Mouse (Mus musculus) stomach, embryonic 14.5 days (tissue): ENCODE results near the gene Scyl1. TPM values are rescaled to one million over a fixed set of nuclear protein-coding genes. Genes with fewer than 3 reads are reported as not detected.

Source experiments
- ATAC-seq: fragments of 200-750 bp; cut with Nextera tagmentation; 2 replicates; pipeline ENCODE4 v1.8.0; 2017; ENCODE audit warnings: low read depth, moderate TSS enrichment; ENCODE audit not compliant: insufficient number of reproducible peaks, insufficient read depth, low FRiP score
- H3K27ac ChIP-seq: fragments of 300-500 bp; sonication (generic); 2 replicates; pipeline ENCODE4 v1.5.1; 2014; ENCODE audit warnings: mild to moderate bottlenecking, low read length, moderate library complexity, mixed read lengths
- H3K27me3 ChIP-seq: fragments of 300-500 bp; sonication (generic); 2 replicates; pipeline ENCODE4 v1.6.1; 2014; ENCODE audit warnings: low read length, control low read depth, mixed read lengths; ENCODE audit not compliant: control insufficient read depth, insufficient read depth
- H3K36me3 ChIP-seq: fragments of 300-500 bp; sonication (generic); 2 replicates; pipeline ENCODE4 v1.6.1; 2014; ENCODE audit warnings: mild to moderate bottlenecking, control low read depth, low read length, moderate library complexity, mixed read lengths; ENCODE audit not compliant: control insufficient read depth, insufficient read depth
- H3K4me1 ChIP-seq: fragments of 300-500 bp; sonication (generic); 2 replicates; pipeline ENCODE4 v1.6.1; 2014; ENCODE audit warnings: low read length, control low read depth, mixed read lengths; ENCODE audit not compliant: control insufficient read depth, insufficient read depth
- H3K4me2 ChIP-seq: fragments of 300-500 bp; sonication (generic); replicated peaks from 2 replicates; pipeline ENCODE4 v1.6.1; 2014; ENCODE audit warnings: low read depth, low read length, control low read depth
- H3K4me3 ChIP-seq: fragments of 300-500 bp; sonication (generic); 2 replicates; pipeline ENCODE4 v1.5.1; 2014; ENCODE audit warnings: low read depth, low read length, control low read depth
- H3K9ac ChIP-seq: fragments of 300-500 bp; sonication (generic); replicated peaks from 2 replicates; pipeline ENCODE4 v1.6.1; 2014; ENCODE audit warnings: low read depth, mild to moderate bottlenecking, control low read depth, low read length, moderate library complexity, mixed read lengths
- H3K9me3 ChIP-seq: fragments of 300-500 bp; sonication (generic); 2 replicates; pipeline ENCODE4 v1.6.1; 2016; ENCODE audit warnings: low read depth, low read length, control low read depth; ENCODE audit not compliant: control insufficient read depth
- WGBS: fragments of 180-500 bp; shearing (Covaris S2); extraction: QIAGEN DNeasy Blood & Tissue Kit; methylation state at CpG from one replicate; pipeline ENCODE4 v1.1.7; 2014; 5-methylcytosine and 5-hydroxymethylcytosine counted together
- polyA plus RNA-seq: library from polyadenylated mRNA; unstranded; fragments of >200 nt; fragmentation: Nextera tagmentation; extraction: Ambion mirVana; gene quantifications from 2 replicates; pipeline ENCODE4 v1.2.1, GENCODE M21; 2014

The Scyl1 gene
- polyA plus RNA-seq, 1 experiment from 2014 or later = 67.6 TPM

DNA sequence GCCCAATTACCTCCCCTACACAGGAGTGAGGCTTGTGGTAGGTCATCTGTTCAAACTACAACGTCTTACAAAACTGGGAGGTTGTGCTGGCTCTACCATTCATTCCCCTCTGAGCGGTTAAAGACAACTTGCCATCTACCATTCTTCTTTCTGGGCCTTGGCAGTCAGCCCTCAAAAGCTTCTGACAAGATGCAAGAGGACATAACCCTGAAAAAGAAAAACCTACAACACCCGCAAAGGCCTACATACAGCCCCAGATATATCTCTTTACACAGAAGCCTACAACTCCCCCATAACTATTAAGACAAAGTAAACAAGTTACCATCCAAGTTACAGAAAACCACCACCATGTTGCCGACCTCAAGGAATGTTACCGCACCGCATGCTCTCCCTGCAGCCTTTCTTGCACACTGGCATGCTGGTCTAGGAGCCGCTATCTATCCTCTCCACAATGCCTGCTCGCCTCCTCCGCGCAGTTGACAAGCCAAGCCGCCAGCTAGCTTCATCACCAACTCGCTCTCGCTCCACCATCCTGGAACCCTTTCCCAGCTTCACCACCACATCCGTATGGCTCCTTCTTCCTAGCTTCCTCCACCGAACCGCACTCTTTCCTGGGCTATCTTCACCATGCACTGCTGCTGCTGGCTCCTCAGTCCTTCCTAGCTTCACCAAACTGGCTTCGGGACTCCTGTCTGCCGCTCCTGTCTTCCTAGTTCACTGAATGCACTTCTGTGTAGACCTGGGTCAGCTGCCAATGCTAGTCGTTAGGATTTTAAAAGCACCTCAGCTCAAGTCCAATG, 29.6 kb upstream of the Scyl1 start:
- peak overlapping the region; percentile 92 for H3K4me3 ChIP-seq
- H3K27ac ChIP-seq = peak overlapping the region; percentile 100
- H3K4me2 ChIP-seq = peak overlapping the region; percentile 95
- WGBS = under 1% methylated on average over 19 of the region's 19 CpGs
- no peaks in the 10 kb centered on the region for H3K27me3 ChIP-seq
- no peak for ATAC-seq
- H3K9ac ChIP-seq = peak overlapping the region; percentile 98
- no peaks in the 10 kb centered on the region for H3K9me3 ChIP-seq
- H3K36me3 ChIP-seq = peaks cover 40% of the 10 kb centered on the region
- peaks cover 33% of the 10 kb centered on the region for H3K4me1 ChIP-seq

DNA sequence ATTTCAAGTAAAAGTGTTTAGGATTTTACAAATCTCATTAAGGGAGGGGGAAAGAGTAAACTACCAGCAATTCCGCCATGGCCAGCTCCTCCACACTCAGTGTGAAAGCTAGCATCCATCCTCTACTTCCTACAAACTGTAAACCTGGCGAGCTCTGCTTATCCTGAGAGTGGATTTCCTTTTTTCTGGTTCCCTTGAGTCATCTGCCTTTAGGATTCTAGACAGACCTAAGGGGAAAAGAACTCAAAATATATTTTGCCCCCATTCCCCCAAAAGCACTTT, 29.1 kb upstream of the Scyl1 start:
- peak overlapping the region; percentile 92 for H3K4me3 ChIP-seq
- H3K4me2 ChIP-seq = peak overlapping the region; percentile 95
- H3K9ac ChIP-seq = peak overlapping the region; percentile 98
- peak overlapping the region; percentile 100 for H3K27ac ChIP-seq
- no peak for ATAC-seq
- H3K27me3 ChIP-seq = no peaks in the 10 kb centered on the region
- peaks cover 46% of the 10 kb centered on the region for H3K36me3 ChIP-seq
- peaks cover 31% of the 10 kb centered on the region for H3K4me1 ChIP-seq
- 2% methylated on average over 2 of the region's 2 CpGs for WGBS
- no peaks in the 10 kb centered on the region for H3K9me3 ChIP-seq

DNA sequence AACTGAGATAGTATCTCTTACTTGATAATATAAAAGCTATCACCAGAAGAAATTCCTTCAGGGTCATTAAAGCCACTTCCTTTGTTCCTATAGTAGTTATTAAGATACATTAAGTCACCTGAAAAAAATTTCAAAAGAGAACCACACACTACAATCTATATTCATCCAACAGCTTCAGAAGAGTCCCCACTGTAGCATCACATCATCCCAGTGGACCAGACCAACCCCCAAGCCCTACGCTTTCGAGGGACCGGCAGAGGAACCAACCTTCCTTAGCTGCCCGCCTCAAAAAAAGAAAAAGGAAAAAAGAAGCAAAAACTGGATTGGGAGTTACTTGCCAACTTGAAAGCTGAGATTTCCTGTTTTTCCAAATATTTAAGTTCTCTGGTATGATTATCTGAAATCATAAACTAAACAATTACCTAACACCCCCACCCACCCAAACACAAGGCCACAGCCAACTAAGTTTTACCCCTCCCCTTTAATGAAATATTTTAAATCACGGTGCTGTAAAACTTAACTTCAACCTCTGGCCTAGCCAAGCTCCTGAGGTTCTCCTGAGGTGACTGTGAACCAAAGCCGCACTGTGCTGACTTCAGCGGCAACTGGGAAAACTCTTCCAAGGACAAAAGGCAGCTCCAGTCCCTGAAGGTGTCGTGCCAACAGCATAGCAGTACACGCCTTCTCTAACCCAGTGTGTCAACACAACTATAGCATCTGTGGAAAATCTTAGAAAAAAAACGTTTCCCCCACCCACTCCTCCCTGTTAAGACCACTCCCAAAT, 28.5 kb upstream of the Scyl1 start:
- Histone ChIP-seq H3K4me2 (peak overlapping the region; percentile 95), H3K36me3 (peaks cover 51% of the 10 kb centered on the region), H3K4me1 (peaks cover 27% of the 10 kb centered on the region), H3K9ac (peak overlapping the region; percentile 98), H3K9me3 (no peaks in the 10 kb centered on the region), H3K27me3 (no peaks in the 10 kb centered on the region), H3K27ac (peak overlapping the region; percentile 100), H3K4me3 (peak overlapping the region; percentile 92)
- 1% methylated on average over 10 of the region's 10 CpGs for WGBS
- no peak for ATAC-seq

DNA sequence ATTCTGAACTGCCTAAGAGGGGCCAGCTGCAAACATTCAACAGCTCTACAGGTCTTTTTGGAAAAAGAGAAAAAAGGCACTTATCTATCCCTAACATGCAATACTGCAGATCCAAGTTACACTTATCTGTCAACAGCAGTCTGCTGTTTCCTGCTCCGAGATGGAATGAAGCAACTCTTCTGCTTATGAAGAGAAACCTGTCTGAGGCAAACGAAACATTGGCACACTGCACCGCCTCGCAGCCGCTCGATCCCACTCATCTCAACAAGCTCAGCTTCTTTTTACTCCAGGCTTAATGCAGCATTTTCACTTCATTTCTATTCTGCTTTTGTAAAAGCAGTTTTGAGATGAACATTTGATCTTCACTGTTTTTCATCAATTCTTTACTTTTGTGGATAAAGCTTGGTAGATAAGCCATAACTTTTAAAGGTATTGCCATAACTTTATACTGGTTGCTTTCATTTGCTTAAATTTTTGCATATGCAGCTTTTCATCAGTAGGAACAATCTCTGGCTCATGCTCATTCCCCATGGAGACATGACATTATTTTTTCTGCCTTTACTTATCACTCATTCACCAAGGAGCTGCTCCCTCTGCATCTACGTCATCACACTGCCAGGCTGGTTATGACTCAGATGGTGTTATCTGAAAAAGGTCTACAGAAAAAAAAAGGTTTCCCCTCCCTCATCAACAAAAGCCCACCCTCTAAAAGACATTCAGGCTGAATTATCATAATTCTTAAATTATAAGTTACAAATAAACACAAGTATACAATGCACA, 27.7 kb upstream of the Scyl1 start:
- Histone ChIP-seq H3K9ac (peak overlapping the region; percentile 98), H3K4me3 (peak overlapping the region; percentile 92), H3K27me3 (no peaks in the 10 kb centered on the region), H3K4me1 (peaks cover 18% of the 10 kb centered on the region), H3K4me2 (peak overlapping the region; percentile 95), H3K27ac (peak overlapping the region; percentile 55; the same call in 1 of the 2 replicates), H3K9me3 (no peaks in the 10 kb centered on the region), H3K36me3 (peaks cover 53% of the 10 kb centered on the region)
- no peak for ATAC-seq
- 0% methylated on average over 7 of the region's 7 CpGs for WGBS

DNA sequence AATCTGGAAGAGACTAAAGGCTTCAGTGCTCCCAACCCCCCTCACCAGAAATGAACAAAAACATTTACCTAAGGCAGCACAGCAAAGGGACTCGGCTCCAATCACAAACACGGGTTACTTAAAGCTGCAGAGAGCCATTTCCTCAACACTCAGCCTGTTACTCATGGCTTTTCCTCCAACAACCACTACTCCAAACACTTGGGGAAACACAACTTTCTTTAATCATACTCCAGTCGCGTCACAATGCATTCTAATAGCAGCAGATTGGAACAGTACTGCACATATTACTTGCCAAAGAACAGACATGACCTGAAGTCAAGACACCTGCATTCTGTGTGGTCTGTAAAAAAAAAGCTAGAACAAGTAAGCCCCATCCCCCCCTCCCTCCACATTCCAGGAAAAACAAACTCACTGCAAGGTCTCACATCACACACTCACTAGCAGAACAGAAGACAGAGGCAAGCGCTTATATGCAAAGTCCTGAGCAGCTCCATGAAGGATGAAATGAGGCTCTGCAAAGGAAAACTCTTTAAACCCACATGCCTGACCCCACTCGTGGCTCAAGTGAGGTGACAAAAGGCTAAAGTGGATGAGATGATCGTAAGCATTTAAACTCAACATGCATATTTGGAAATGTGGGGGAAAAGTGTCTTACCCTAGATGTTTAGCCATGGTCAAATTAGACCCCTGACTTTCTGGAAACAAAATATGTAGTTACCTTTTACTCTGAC, 26.3 kb upstream of the Scyl1 start:
- Histone ChIP-seq H3K36me3 (peaks cover 53% of the 10 kb centered on the region), H3K27me3 (no peaks in the 10 kb centered on the region), H3K4me3 (peak overlapping the region; percentile 92), H3K4me2 (peak overlapping the region; percentile 95), H3K9ac (peak overlapping the region; percentile 98), H3K9me3 (no peaks in the 10 kb centered on the region), H3K4me1 (peaks cover 17% of the 10 kb centered on the region), H3K27ac (peak overlapping the region; percentile 48; the same call in 1 of the 2 replicates)
- ATAC-seq = no peak
- 9% methylated on average over 7 of the region's 7 CpGs for WGBS

DNA sequence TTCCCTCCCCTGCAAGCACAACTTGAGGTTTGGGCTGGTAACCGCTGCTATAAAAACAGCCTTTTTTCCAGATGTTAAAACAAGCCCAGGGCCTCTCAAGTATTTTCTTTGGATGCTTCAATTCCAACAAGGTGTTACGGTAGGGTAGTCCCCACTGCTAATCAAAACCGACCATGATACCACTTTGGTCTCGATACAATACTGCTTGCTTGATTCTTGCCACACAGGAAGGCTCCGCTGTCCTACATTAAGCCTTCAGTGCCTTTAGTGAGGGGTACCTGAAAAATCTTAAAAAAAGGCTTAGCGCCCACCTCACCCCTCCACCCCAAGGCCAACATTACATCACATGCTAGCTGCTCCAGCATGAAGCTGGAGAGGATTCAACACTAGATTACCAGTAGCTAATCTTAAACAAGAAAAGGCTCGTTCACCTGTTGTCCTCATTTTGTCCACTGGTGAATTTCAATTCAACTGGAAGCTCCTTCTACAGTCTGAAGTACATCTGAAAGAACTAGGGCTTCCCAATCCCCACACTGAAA, 25.4 kb upstream of the Scyl1 start:
- H3K4me3 ChIP-seq = peak overlapping the region; percentile 92
- H3K9me3 ChIP-seq = no peaks in the 10 kb centered on the region
- 58% methylated on average over 7 of the region's 7 CpGs for WGBS
- peak overlapping the region; percentile 95 for H3K4me2 ChIP-seq
- H3K27me3 ChIP-seq = no peaks in the 10 kb centered on the region
- H3K4me1 ChIP-seq = peaks cover 17% of the 10 kb centered on the region
- peak overlapping the region; percentile 98; the same call in 1 of the 2 replicates for H3K9ac ChIP-seq
- ATAC-seq = no peak
- peak overlapping the region; percentile 28; the same call in 1 of the 2 replicates for H3K27ac ChIP-seq
- peaks cover 53% of the 10 kb centered on the region for H3K36me3 ChIP-seq

DNA sequence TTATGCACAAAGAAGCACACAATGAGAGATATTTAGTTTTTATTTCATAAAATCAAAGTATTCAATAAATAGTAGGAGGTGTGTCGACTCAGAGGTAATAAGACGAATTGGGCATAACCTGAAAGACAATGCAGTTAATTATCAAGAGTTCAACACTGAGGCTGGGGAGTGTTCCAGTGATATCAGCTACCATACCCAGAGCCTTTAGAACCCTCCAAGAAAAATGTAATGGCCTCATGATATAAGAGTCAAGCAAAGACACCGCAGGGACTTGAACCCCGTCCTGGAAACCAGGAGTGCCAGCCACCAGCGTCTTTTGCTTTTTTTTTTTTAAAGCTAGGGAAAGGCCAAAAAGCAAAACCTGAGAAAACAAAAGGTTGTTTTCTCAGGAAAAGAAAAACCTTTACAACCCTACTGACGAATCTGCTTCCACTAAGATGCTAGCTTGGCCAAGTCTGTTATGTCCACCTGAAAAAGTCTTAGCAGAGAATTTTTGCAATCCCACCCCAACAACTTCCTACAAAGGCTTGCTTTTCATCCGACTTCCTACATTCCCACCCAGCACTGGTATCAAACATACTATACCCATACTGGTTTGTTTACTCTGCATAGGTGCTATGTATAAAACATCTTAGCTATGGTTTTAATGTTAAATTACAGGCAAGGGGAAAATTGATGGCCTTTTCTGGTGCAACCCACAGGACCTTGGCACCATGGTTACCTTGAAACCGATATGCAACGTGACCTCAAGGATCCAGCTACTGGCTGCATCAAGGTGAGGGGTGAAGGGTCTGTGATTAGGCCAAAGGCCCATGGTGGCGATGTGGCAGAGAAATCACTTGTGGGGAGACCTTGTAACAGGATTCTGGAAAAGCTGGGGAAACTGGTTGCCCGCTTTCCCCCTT, 24.7 kb upstream of the Scyl1 start:
- peaks cover 17% of the 10 kb centered on the region for H3K4me1 ChIP-seq
- peak overlapping the region; percentile 92 for H3K4me3 ChIP-seq
- H3K27me3 ChIP-seq = no peaks in the 10 kb centered on the region
- no peak for ATAC-seq
- peaks cover 53% of the 10 kb centered on the region for H3K36me3 ChIP-seq
- 0 out of 2 replicates have a peak overlapping the region, but pooled peaks have one; percentile 21 for H3K9ac ChIP-seq
- 57% methylated on average over 11 of the region's 11 CpGs for WGBS
- H3K9me3 ChIP-seq = no peaks in the 10 kb centered on the region
- H3K27ac ChIP-seq = peak overlapping the region; percentile 28; the same call in 1 of the 2 replicates
- H3K4me2 ChIP-seq = peak overlapping the region; percentile 95
